Mouse (Mus musculus) cerebellum, adult 8-10 months (tissue): ENCODE results near the gene Tmem245.
"Not testable (repeated sequence)": the region's sequence is repeated elsewhere in the genome, so short reads cannot be mapped to it uniquely, and the experiment has no call there.

Experiments
- DNase-seq: peaks from one replicate; pipeline ENCODE4 v3.0.0; 2022

The Tmem245 gene

DNA sequence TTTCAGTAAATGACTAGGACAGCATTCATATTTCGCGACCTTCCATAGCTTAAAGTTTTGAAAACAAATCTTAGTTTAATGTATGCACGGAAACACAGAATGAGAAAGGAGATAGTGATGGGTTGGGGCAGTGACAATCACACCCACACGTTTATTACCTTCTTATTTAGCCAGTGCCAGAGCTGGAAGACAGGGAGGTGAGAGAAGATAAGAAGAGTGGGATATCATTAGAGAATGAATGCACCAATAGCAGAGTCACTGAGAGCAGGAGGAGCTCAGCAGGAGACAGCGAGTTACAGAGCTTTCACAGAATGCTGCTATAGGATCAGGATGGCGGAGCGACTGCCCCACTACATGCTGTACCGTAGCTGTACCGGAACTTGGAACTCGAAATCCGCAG lies 25.0 kb downstream of the Tmem245 start:
- no peak for DNase-seq

DNA sequence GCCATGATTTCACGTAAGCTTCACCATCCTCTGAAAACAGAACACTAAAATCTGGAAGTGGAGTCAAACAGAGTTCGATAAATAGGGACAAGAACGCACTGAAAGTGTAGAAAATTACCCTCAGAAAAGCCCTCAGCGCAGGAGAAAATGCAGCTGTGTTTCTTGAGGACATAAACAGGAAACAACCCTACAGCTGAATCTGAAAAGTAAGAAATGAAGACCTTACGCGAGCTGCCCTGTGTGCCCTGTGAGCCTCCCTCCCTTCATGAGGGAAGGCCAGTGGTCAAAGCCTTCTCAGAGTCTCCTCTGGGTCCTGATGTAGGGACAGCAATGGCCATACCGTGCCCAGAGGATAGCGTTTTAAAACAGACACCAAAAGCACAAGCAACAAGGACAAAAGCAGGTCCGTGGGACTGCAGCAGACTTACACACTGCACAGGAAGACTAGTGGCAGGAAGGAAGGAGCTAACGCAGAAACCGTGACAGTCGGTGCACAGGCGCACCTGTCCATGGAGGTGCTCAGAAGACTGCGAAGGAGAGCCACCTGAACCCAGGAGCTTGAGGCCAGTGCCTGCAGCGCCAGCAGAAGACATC lies 31.4 kb downstream of the Tmem245 start:
- no peak for DNase-seq

DNA sequence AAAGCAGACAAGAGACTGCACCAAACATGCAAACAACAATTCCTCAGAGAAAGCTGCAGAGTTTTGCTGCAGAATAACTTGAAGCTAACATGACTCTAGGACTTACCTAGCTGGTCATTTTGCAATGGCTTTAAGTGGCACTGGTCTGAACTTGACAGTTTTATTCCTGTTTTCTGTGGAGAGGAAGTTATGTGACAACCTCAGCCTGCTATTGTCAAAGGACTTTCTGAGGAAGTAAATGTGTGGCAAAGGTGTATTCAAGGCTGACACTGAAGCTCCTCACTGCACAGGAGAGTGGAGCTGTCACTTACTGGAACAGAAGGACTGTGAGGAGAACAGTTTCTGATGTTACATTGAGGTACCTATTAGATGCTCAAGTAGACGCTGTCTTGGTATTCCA lies 32.5 kb downstream of the Tmem245 start:
- no peak for DNase-seq

DNA sequence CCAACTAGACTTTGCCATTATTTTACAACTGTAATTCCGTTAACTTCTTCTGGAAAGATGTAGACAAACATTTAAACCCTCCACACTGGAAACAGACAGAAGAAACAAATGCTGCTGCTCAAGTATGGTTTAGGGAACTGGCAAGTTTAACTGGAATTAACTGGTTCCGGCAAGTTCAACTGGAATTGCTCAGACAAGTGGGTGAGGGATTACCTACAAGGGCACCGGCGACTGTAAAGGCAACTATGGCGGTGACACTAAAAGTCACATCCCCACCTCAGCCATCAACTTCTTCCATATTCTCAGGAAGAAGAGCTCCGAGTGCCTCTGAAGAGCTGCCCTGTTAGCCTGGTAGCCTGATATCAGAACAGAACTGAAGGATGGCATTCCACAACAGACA lies 32.9 kb downstream of the Tmem245 start:
- no peak for DNase-seq

DNA sequence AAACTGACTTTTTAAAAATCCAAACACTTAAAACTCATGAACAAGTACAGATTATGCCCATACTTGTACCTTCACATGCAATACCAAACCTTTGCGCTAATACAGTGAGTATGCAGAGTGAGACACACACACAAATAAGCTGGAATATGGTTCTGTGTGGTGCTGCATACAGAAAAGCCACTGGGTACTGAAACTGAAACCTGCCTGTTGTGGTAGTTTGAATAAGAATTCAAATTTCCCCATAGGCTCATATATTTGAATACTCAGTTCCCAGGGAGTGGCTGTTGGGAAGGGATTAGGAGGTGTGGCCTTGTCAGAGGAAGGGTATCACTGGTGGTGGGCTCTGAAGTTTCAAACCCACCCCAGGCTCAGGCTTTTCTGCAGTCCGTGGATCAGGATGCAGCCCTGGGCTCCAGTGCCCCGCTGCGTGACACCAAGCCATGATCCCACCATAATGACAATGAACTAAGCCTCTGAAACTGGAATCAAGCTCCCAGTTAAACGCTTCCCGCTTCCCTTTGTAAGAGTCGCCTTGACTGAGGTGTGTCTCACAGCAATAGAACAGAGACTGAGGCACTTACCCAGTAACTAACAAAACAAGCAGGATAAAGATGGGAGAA lies 34.7 kb downstream of the Tmem245 start:
- no peak for DNase-seq

DNA sequence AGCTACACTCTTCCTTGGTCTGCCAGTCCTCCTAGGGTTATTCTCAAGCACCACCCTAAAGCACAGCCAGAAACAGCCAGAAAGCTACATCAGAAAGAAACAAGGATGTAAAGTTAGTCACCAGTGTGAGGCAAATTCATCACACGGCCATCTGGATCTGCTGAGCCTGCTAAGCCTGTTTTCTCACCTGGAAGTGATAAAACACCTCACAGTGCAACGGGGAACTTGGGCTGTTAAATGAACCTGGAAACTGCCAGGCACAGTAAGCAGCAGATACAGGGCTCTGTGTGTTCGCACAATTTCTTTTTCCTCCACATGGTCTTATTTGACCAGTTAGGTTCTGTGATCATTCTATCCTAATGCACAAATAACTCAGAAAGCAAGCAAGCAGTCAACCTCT lies 37.7 kb downstream of the Tmem245 start:
- DNase-seq: no peak

DNA sequence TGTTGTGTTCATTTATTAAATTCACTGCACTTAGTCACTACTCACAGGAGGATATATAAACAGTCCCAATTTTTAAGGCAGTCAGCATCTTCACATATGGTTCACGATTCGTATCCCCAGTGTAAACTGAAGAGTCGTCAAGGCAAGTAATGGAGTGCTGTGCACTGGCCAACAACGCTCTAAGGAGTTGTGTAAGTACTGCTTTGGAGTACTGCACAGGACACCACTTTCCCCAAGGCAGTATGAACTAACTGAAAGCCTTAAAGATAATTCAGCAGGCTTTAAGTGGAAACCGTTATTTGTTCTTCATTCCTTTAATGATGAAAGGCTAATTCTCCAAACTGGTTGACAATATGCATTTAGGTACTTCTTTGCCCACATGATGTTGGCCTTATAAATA lies 39.6 kb downstream of the Tmem245 start:
- no peak for DNase-seq

DNA sequence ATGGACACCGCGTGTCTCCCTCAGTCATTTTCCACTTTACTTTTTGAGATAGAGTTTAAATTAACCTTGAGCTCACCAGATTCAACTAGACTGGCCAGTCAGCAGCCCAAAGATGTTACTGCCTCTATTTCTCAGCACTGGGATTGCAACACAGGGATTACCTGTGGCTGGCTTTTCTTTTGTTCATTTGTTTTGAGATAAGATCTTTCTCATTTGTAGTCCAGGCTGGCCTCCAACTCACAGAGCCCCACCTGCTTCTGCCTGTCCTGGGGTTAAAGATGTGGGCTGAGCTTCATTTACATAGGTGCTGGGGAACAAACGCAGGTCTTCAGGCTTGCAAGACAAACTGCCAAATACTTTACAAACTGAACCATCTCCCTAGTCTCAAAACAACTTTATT lies 40.3 kb downstream of the Tmem245 start:
- no peak for DNase-seq

DNA sequence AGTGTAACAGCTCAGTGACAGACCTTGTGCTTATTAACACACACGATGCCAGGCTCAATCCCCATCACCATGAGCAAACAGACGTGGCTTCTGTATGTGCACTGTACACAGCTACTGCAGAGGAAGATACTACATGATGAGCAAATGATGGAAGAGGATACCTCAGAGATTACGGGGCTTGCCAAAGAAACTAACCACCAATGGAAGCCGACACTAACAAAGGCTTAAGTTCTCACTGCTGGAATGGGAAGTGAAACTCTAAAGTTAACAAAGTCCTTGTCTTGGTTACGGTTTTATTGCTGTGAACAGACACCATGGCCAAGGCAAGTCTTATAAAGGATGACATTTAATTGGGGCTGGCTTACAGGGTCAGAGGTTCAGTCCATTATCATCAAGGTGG lies 41.7 kb downstream of the Tmem245 start:
- no peak for DNase-seq

DNA sequence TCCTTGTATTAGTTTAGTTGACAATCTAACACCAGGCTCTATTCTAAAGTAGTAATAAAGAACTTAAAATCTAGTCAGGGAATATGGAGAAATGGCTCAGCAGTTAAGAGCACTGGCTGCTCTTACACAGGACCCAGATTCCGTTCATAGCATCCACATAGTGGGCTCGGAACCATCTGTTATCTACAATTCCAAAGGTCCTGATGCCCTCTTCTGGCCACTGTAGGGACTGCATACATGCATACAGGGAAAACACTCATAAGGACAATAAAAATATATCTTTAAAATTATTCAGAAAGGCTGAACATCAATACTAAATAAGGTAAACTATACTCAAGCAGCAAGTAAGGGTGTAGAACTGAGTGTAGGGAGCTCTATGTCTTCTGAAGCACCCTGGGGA lies 45.6 kb downstream of the Tmem245 start:
- no peak for DNase-seq

DNA sequence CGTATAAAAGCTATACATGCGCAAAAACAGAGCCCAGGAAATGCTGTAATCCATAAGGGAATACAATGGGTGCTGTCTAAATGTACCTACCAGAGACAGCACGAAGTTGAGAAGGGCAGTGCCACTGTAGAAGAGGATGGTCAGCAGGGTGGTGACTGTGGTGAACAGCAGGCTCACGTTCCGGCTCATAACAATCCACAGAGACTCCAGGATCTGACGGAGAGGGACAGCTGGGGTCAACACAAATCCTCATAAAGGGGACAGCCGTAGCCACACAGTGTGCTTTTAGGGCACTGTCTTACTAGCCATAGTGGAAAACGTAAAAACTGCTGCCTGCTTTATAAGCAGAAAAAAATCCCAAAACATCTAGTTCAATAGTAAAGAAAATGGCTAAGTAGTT lies 48.0 kb downstream of the Tmem245 start:
- no peak for DNase-seq

DNA sequence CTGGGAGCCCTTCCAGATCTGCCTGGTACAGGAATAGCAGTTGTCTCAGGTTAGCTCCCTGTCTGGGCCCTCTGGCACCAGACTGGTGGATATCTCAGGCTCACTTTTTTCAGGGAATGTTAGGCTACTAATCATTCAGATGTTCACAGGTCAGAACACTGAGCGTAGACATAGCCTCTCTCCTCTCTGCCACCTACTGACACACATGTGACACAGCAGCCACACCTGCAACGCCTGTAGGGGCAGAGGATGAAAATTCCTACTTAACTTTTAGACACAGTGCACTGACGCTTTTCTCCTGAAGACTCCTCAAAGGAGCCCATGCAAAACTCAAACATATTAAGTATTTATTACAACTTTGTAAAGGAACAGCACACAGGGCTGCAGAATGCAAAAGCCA lies 49.7 kb downstream of the Tmem245 start:
- DNase-seq: no peak

DNA sequence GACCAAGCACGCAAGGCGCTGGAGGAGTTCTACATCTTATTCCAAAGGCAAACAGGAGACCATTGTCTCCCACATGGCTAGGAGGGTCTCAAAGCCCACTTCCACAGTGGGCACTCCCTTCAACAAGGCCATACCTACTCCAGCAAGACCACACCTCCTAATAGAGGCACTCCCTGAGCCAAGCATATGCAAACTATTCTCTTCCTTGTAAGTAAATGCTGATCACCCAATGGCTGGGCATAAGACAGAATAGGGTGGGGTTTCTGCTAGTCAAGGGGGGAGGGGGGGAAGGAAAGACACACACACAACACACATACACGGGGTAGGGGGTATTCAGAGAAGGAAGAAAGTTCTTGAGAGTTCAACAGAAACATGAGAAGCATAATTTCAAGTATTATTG lies 53.0 kb downstream of the Tmem245 start:
- no peak for DNase-seq

DNA sequence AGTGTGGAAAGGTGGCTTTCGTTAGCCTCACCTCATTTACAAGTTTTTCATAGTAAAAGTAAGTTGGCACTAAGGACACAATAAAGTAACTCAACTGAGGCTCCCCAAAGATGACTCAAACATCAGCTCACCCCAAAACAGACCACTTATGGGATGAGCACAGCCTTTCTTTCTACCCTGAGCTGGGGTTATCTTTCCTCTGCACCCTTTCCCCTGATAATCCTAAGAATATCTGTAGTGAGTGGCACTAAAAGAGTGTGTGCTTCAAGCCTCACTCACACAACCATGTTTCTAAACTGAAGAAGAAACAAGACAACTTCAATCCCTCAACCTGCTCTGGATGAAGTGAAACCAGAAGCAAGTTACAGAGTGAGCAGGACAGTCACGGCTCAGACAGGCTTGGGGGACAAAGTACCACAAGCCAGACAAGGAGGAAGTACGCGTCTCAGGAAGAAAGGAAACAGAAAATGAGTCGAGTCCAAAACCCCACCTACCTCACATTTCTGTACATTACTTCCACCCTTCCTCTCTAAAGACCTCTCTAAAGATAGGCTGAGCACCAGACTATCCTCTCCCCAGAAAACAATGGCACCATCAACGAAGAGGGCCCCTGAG lies 54.6 kb downstream of the Tmem245 start:
- no peak for DNase-seq

DNA sequence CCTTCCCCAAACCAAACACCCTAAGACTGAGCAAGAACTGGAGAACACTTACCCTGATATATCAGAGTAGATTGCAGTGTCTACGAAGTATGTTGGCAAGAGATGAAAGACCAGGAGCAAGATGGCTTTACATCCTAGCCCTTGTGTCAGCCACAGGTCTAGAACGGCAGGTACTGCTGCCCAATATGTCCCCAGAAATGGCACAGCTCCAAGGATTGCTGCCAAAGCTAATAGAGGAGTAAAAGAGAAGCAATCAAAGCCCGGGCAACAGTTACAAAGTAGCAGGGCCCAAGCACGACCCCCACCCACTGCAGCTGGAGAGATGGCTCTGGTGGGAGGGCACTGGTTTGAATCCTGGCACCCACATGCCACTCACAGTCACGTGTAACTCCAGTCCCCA lies 58.8 kb downstream of the Tmem245 start:
- DNase-seq: no peak

DNA sequence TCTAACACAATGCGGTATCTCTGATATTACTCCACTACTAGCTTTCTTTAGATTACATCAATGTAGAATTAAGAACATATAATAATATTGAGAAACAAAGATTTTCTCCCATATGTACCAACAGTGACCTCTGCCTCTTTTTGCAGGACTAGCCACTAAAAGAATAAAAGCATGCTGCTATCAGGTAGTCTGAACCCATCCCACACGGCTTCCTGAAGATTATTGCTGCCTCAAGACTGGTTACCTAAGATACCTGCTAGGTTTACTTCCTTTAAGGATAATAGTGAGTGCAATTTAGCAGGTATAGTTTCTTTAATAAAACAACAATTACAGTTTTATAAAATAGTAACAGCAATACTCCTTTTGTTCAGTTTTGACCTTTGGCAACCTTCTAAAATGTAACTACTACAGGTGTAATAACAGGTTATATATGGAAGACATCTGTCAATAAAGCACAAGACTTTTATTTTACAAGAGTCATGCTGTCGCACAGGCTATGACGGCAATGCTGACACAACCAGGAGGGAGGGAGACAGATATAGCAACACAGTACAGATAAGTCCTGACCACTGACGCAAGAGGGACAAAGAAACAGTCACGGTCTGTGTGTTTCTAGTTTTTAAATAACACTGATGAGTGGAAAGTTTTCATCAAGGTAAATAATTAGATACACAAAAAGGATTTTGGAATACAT lies 60.8 kb downstream of the Tmem245 start:
- no peak for DNase-seq

DNA sequence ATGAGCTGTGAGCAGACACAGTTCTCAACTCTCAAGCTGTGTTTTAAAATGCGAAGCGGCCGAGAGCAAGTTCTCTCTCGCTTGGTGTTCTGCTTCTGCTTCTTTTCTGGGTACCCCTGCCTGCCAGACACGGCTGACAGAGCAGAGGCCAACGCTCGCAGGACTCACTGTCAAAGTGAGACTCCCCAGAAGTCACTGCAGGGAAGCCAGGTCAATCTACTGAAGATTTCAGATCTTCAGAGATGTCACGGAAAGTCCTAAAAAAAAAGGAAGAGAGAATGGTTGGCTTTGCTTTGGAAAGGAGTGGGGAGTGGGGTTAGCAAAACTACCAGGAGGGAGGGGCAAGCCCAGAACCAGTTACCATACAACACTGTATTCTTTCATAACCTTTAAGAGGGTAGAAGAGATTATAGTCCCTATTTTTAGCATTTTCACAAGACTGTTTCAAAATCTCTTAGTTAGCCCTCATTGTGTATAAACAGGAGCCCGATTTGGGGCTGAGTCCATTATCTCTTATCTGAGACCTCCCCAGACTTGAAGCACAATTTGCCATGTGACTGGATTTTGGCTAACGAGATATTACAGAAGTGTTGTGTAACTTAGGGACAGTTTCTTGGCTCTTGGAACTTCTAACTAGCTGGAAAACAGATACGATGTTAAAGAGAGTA lies 67.1 kb downstream of the Tmem245 start:
- DNase-seq: no peak

DNA sequence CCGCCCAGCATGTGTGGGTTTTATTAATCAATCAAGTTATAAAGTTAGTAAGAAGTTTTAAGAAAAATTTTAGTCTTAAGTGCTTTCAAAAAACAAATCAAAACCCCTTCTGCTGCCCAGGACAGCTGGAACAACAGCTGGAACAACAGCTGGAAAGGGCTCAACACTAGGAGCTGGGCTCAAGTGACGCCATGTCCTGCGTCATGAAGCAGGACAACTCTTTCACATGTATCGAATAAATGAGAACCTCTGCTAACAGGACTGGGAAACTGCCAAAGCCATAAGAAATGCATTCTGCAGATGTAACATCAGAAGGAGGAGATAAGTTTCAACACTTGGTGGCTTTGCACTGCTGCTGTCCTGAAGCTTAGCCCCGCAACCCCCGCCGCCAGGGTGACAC lies 68.3 kb downstream of the Tmem245 start:
- DNase-seq: no peak

DNA sequence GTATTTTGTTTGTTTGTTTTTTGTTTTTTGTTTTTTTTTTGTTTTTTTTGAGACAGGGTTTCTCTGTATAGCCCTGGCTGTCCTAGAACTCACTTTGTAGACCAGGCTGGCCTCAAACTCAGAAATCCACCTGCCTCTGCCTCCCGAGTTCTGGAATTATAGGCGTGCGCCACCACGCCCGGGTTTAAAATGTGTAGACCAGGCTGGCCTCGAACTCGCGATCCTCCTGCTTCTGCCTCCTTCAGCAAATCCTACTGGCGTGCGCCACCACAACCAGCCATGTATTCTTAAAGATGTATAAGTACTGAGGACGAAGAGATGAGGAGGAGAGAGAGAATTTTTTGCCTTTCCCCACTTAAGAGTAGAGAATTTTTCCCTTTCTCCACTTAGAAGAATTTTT lies 76.7 kb downstream of the Tmem245 start:
- not testable (repeated sequence) for DNase-seq

DNA sequence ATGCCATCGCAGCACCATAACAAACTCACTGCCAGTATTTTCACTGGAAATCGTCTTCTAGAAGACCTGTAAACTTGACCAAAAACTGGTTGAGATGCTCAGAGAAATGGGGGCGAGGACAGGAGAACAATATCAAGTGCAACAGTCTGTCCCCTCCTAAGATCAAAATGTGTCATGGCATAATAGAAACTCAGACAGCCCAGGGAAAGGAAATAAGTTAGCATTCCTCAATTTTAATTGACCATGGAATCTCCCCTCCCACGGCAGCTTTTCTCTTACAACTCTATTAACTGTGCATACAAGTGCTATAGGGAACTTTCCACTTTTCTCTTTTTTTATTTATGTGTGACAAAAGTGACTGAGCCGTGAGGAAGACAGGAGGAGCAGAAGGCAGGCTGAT lies 79.5 kb downstream of the Tmem245 start:
- no peak for DNase-seq

DNA sequence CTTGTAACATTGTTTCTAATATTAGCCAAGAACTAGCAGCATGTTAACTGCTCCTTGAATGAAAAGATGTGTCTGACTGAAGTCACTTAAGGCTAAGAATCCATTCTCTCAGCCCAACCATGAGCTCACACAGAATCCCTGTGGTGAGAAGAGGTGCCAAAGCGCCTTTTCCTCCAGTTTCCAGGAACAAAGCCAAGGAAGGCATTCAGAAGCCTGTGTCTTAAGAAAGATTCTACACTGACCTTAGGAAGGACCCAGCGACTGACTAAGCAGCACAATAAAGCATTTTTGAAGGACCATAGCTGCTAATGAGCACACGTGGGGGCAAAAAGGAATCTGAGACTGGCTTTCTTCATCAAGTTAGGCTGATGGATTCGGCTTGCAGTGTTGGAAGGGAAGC lies 81.3 kb downstream of the Tmem245 start:
- DNase-seq: peak; percentile 23

DNA sequence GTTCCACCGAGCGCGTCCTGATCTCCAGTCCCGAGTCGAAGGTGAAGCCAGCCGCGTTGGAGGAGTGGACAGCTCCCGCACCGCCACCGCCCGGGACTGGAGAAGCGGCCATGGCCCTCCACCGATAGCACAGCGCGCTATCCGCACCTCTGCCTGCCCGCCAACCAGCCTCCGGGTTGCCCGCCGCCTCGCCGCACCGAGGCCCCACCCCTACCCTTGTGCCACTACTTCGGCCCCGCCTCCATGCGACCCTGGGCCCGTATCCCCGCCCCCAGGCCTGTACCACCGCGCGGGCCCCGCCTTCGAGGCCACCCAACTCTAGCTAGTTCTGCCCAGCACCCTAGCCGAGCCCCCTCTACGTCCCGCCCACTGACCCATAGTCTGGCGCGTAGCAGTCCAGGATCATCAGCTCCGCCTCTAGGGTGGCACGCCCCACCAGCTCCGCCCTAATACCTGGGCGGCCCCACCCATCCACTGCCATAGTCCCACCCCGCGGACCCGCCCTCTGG lies 82.2 kb downstream of the Tmem245 start, which contains the start of gene Ctnnal1:
TSS of gene Ctnnal1 (minus strand) at position 186 of the 509 bp plus-strand sequence.
- peak; percentile 92 for DNase-seq

DNA sequence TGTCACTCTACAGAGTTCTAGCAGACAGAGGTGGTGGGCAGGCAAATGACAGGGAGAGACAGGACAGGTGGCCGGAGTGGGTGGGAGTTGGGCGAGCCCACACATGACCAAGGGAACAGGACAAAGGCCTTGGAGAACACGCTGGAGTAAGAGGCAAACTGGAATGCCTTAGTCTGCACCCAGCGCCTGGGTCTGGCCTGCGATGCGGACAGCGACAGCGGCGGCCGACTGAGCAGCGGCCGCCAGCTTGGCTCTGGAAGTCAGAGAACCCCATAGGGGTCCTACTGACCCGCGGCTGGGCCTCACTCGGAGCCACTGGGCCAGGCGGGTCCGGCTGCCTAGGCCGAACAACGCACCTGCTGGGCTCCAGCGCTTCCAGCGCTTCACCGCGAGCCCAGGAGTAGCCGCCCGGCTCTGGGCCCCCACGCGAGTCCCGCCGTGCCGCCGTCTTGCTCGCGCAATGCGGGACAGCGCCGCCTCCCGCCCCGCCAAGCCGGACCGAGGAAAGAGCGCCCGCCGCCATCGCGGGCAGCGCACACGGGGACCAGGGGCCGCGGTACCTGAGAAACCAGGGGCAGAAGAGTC lies 82.7 kb downstream of the Tmem245 start:
- peak; percentile 56 for DNase-seq
